Mouse (Mus musculus) embryonic facial prominence, embryonic 10.5 days (tissue): ENCODE measurements around the gene Rbm20. TPM values are rescaled to one million over a fixed set of nuclear protein-coding genes. Genes with fewer than 3 reads are reported as not detected.
"Not testable (repeated sequence)": the region's sequence is repeated elsewhere in the genome, so short reads cannot be mapped to it uniquely, and the experiment has no call there.

Experiments used
- DNase-seq: peaks from one replicate; pipeline ENCODE4 v3.0.0-alpha.2; 2017; ENCODE audit warnings: low spot score
- H3K27ac ChIP-seq: fragments of 300-500 bp; sonication (generic); replicated peaks from 2 replicates; pipeline ENCODE4 v1.5.1; 2016; ENCODE audit warnings: mild to moderate bottlenecking
- H3K27me3 ChIP-seq: fragments of 300-500 bp; sonication (generic); replicated peaks from 2 replicates; pipeline ENCODE4 v1.6.1; 2016; ENCODE audit warnings: low read depth, mild to moderate bottlenecking; ENCODE audit not compliant: poor library complexity, severe bottlenecking
- H3K36me3 ChIP-seq: fragments of 300-500 bp; sonication (generic); replicated peaks from 2 replicates; pipeline ENCODE4 v1.6.1; 2016; ENCODE audit warnings: mild to moderate bottlenecking, moderate library complexity
- H3K4me1 ChIP-seq: fragments of 300-500 bp; sonication (generic); 2 replicates; pipeline ENCODE4 v1.6.1; 2016
- H3K4me3 ChIP-seq: fragments of 300-500 bp; sonication (generic); 2 replicates; pipeline ENCODE4 v1.5.1; 2016; ENCODE audit warnings: mild to moderate bottlenecking, moderate library complexity
- H3K9me3 ChIP-seq: fragments of 300-500 bp; sonication (generic); 2 replicates; pipeline ENCODE4 v1.6.1; 2016; ENCODE audit warnings: mild to moderate bottlenecking
- WGBS: fragments of 180-500 bp; shearing (Covaris S2); methylation state at CpG from one replicate; pipeline ENCODE4 v1.1.7; 2016; 5-methylcytosine and 5-hydroxymethylcytosine counted together
- polyA plus RNA-seq: library from polyadenylated mRNA; unstranded; fragments of >200 nt; fragmentation: Nextera tagmentation; extraction: Ambion mirVana; gene quantifications from 2 replicates; pipeline ENCODE4 v1.2.1, GENCODE M21; 2016

Gene Rbm20
- polyA plus RNA-seq, 1 experiment from 2014 or later, result 1.2 TPM

- H3K4me1 ChIP-seq, result peaks cover 19% of the 10 kb centered on the region
- DNase-seq, H3K36me3 ChIP-seq, H3K4me3 ChIP-seq, H3K27ac ChIP-seq, H3K27me3 ChIP-seq, H3K9me3 ChIP-seq: not testable (repeated sequence)
- 89% methylated on average over 11 of the region's 11 CpGs for WGBS
Observed at GRCm38 (mm10) chr19:53656443-53656842, 20.7 kb upstream of the Rbm20 start.

GRCm38 (mm10) chr19:53657437-53657836 is 19.7 kb upstream of the Rbm20 start:
- peaks cover 19% of the 10 kb centered on the region for H3K4me1 ChIP-seq

GRCm38 (mm10) chr19:53660722-53661420 is 16.2 kb upstream of the Rbm20 start:
- Histone ChIP-seq H3K27me3 (no peaks in the 10 kb centered on the region), H3K36me3 (no peaks in the 10 kb centered on the region), H3K9me3 (no peaks in the 10 kb centered on the region), H3K4me3 (no peak overlapping the region), H3K4me1 (peaks cover 7% of the 10 kb centered on the region), H3K27ac (no peak overlapping the region)
- DNase-seq, result no peak
- WGBS, result 78% methylated on average over 9 of the region's 9 CpGs

More at GRCm38 (mm10) chr19:53657437-53657836, 19.7 kb upstream of the Rbm20 start:
- no peak for DNase-seq
- H3K36me3 ChIP-seq, result no peaks in the 10 kb centered on the region
- H3K27ac ChIP-seq, result no peak overlapping the region
- no peak overlapping the region for H3K4me3 ChIP-seq
- no peaks in the 10 kb centered on the region for H3K9me3 ChIP-seq
- no peaks in the 10 kb centered on the region for H3K27me3 ChIP-seq
- WGBS, result 81% methylated on average over 5 of the region's 5 CpGs

- no peak overlapping the region for H3K27ac ChIP-seq
- H3K36me3 ChIP-seq, result no peaks in the 10 kb centered on the region
- no peaks in the 10 kb centered on the region for H3K9me3 ChIP-seq
- peaks cover 11% of the 10 kb centered on the region for H3K4me1 ChIP-seq
- no peak overlapping the region for H3K4me3 ChIP-seq
- no peaks in the 10 kb centered on the region for H3K27me3 ChIP-seq
- no peak for DNase-seq
- 44% methylated on average over 14 of the region's 14 CpGs for WGBS
Observed at GRCm38 (mm10) chr19:53661938-53662722, 15.0 kb upstream of the Rbm20 start.

DNA sequence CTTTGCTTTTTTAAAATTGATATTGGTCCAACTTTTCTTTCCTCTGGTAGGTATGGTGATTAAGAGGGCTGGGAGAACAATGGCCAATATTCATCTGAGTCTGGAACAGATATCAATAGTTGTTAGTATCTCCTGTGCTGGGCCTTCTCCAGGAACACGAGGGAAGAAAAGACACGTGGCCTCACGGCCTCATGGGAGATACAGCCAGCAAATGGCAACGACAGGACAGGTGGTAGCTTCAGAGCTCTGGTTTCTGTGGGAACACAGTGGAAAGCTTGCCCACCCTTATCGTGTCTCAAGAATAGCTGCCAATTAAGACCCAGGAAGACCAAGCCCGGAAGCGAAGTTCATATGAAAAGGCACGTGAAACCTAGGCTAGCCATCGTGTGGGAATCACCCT is 12.3 kb upstream of the Rbm20 start:
- Histone ChIP-seq H3K9me3 (no peaks in the 10 kb centered on the region), H3K4me1 (peaks cover 12% of the 10 kb centered on the region)

GRCm38 (mm10) chr19:53665391-53665790 is 11.7 kb upstream of the Rbm20 start:
- WGBS, result 86% methylated on average over 4 of the region's 4 CpGs
- H3K27ac ChIP-seq, result no peak overlapping the region
- H3K9me3 ChIP-seq, result no peaks in the 10 kb centered on the region
- 0 out of 2 replicates have a peak, but pooled peaks cover 9% of the 10 kb centered on the region for H3K27me3 ChIP-seq
- no peak overlapping the region for H3K4me3 ChIP-seq
- no peak for DNase-seq
- peaks cover 17% of the 10 kb centered on the region for H3K4me1 ChIP-seq
- H3K36me3 ChIP-seq, result no peaks in the 10 kb centered on the region

More for the DNA sequence above, 12.3 kb upstream of the Rbm20 start:
- Histone ChIP-seq H3K36me3 (no peaks in the 10 kb centered on the region), H3K4me3 (no peak overlapping the region), H3K27me3 (0 out of 2 replicates have a peak, but pooled peaks cover 4% of the 10 kb centered on the region), H3K27ac (no peak overlapping the region)
- no peak for DNase-seq
- 93% methylated on average over 9 of the region's 9 CpGs for WGBS

GRCm38 (mm10) chr19:53666708-53667107 is 10.4 kb upstream of the Rbm20 start:
- H3K36me3 ChIP-seq, result no peaks in the 10 kb centered on the region
- WGBS, result 60% methylated on average over 8 of the region's 8 CpGs
- H3K9me3 ChIP-seq, result no peaks in the 10 kb centered on the region
- H3K27me3 ChIP-seq, result peaks cover 16% of the 10 kb centered on the region; the same call in 1 of the 2 replicates
- DNase-seq, result no peak
- no peak overlapping the region for H3K4me3 ChIP-seq
- peaks cover 30% of the 10 kb centered on the region for H3K4me1 ChIP-seq
- H3K27ac ChIP-seq, result no peak overlapping the region

GRCm38 (mm10) chr19:53668821-53669220 is 8.3 kb upstream of the Rbm20 start:
- WGBS, result 90% methylated on average over 7 of the region's 7 CpGs
- H3K4me3 ChIP-seq, result no peak overlapping the region
- H3K27me3 ChIP-seq, result peaks cover 35% of the 10 kb centered on the region
- H3K27ac ChIP-seq, result no peak overlapping the region
- DNase-seq, result no peak
- no peaks in the 10 kb centered on the region for H3K9me3 ChIP-seq
- no peaks in the 10 kb centered on the region for H3K36me3 ChIP-seq
- H3K4me1 ChIP-seq, result peaks cover 23% of the 10 kb centered on the region

DNA sequence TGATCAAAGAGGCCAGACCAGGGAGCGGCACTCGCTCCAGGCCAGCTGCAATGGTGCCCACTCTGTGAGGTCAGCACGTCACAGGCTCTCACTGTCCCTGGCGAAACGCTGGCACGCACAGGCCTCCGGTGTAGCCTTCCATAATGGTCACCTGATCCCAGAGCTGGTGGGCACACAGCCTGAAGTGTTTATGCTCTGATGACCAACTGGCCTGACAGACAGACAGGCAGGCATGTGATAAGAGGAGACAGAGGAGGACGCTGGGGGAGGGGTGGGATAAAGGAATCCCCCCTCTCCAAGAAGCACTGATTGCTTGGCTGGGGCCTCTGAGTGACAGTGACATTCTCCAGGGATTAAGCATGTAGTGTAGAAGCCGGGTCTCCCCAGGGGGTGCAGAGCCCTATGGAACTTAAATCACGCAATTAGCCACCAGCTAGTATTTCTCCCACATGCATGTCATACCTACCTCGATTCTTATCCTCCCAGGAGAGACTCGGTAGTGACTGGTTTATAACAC is 6.4 kb upstream of the Rbm20 start:
- Histone ChIP-seq H3K27ac (peak overlapping the region; percentile 41; the same call in 1 of the 2 replicates), H3K9me3 (no peaks in the 10 kb centered on the region), H3K27me3 (peaks cover 54% of the 10 kb centered on the region), H3K36me3 (no peaks in the 10 kb centered on the region), H3K4me3 (0 out of 2 replicates have a peak overlapping the region, but pooled peaks have one; percentile 1), H3K4me1 (peaks cover 23% of the 10 kb centered on the region)
- 31% methylated on average over 12 of the region's 12 CpGs for WGBS
- peak; percentile 38 for DNase-seq

DNA sequence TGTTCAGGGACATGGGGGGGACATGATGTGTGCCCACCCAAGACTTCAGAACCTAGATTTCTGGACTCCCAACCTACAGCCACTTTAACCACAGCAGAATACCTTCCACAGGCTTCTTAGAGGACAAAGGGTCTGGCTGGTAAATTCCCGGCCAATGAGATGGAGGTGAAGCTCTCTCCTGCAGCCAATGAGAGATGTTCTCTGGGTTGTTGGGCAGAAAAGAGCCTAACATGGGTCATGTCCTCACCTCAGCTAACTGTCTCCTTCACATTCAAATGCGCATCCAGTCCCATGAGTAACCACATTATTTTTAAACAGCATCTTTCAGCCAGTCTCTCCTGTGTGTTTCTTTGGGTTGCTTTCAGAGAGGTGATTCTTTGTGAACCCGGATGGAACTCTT is 5.7 kb upstream of the Rbm20 start:
- H3K4me1 ChIP-seq, result peaks cover 31% of the 10 kb centered on the region
- H3K9me3 ChIP-seq, result no peaks in the 10 kb centered on the region
- DNase-seq, result no peak
- H3K36me3 ChIP-seq, result no peaks in the 10 kb centered on the region
- no peak overlapping the region for H3K4me3 ChIP-seq
- H3K27ac ChIP-seq, result no peak overlapping the region
- peaks cover 61% of the 10 kb centered on the region for H3K27me3 ChIP-seq
- 54% methylated on average over 3 of the region's 3 CpGs for WGBS

DNA sequence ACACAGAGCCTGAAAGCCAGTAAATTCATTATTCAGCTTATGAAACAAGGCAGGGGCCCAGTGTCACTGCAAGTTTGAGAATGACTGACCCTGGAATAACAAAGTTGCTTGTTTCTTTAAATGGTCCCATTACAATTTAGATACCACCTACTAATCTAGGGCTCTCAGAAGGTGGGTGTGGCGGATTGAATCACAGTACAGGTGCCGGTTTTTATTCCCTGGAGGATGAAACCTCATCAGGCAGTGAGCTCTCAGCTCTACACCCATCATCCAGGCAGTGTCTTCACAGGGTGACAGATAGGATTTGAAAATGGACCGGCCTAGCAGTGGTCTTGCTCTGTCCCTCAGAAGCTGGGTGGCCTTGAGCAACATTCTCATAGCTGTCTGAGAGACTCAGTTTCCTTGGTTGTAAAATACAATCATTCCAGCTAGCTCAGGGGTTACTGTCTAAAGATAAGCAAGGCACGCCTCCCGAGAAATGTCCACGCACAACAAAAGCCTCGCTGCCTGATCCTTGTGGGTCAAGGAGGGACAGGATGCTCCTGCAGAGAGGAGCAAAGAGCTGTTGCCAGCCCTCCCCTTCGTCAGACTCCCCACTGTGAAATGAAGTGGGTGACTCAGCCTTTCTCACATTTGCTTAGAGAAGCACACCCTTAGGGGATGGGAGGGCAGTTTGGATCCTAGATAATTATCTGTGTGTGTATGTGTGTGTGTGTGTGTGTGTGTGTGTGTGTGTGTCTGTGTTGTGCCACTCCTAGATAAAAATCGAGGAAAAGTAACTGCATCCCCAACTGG is 2.8 kb upstream of the Rbm20 start:
- no peak for DNase-seq
- H3K9me3 ChIP-seq, result no peaks in the 10 kb centered on the region
- H3K36me3 ChIP-seq, result no peaks in the 10 kb centered on the region
- H3K4me3 ChIP-seq, result no peak overlapping the region
- H3K27me3 ChIP-seq, result peaks cover 90% of the 10 kb centered on the region
- peaks cover 43% of the 10 kb centered on the region for H3K4me1 ChIP-seq
- H3K27ac ChIP-seq, result no peak overlapping the region
- WGBS, result 23% methylated on average over 9 of the region's 9 CpGs

DNA sequence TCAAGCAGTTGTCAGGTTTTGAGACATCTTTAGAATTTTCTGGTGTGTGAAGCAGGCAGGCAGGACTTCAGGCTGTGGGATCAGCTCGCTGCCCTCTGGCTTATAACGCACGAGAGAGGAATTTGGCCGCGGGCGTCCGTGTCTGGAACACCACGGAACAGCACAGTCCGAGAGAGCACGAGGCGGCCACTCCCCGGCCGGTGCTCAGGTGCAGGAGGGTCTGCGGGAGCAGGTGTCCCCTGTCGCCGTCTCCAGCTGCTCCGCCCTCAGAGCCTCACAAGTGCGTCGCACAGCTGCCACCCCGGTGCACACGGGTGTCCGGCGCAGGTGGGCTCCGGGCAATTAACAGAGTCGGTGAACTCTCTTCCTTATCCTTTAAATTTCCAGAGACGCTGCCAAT is 878 bp upstream of the Rbm20 start:
- Histone ChIP-seq H3K36me3 (no peaks in the 10 kb centered on the region), H3K27me3 (peaks cover 86% of the 10 kb centered on the region), H3K4me3 (peak overlapping the region; percentile 83), H3K27ac (no peak overlapping the region), H3K9me3 (no peaks in the 10 kb centered on the region), H3K4me1 (peaks cover 30% of the 10 kb centered on the region)
- WGBS, result 2% methylated on average over 26 of the region's 26 CpGs
- peak; percentile 52 for DNase-seq
